Mouse (Mus musculus) midbrain, postnatal 0 days (tissue): ENCODE data around the gene Pde10a. TPM values are rescaled to one million over a fixed set of nuclear protein-coding genes. Genes with fewer than 3 reads are reported as not detected.

Experiments used
- ATAC-seq: fragments of 200-750 bp; cut with Nextera tagmentation; 2 replicates; pipeline ENCODE4 v1.8.0; 2017; ENCODE audit warnings: moderate number of reproducible peaks, mild to moderate bottlenecking, moderate TSS enrichment, moderate library complexity; ENCODE audit not compliant: low FRiP score
- DNase-seq: peaks from one replicate; pipeline ENCODE4 v3.0.0-alpha.2; 2015; ENCODE audit warnings: low spot score
- H3K27ac ChIP-seq: fragments of 300-500 bp; sonication (generic); 2 replicates; pipeline ENCODE4 v1.5.1; 2014; ENCODE audit warnings: low read depth, mild to moderate bottlenecking, low read length, mixed read lengths
- H3K27me3 ChIP-seq: fragments of 300-500 bp; sonication (generic); 2 replicates; pipeline ENCODE4 v1.6.1; 2014; ENCODE audit warnings: low read length, control low read depth, mixed read lengths; ENCODE audit not compliant: insufficient read depth
- H3K36me3 ChIP-seq: fragments of 300-500 bp; sonication (generic); 2 replicates; pipeline ENCODE4 v1.6.1; 2014; ENCODE audit warnings: low read length, control low read depth, mixed read lengths; ENCODE audit not compliant: insufficient read depth
- H3K4me1 ChIP-seq: fragments of 300-500 bp; sonication (generic); 2 replicates; pipeline ENCODE4 v1.6.1; 2014; ENCODE audit warnings: mild to moderate bottlenecking, control low read depth, antibody characterized with exemption, low read length, mixed read lengths; ENCODE audit not compliant: insufficient read depth
- H3K4me2 ChIP-seq: fragments of 300-500 bp; sonication (generic); 2 replicates; pipeline ENCODE4 v1.6.1; 2014; ENCODE audit warnings: low read depth, mild to moderate bottlenecking, low read length, mixed read lengths; ENCODE audit not compliant: poor library complexity, severe bottlenecking
- H3K4me3 ChIP-seq: fragments of 300-500 bp; sonication (generic); 2 replicates; pipeline ENCODE4 v1.5.1; 2014; ENCODE audit warnings: low read depth, mild to moderate bottlenecking, low read length, moderate library complexity
- H3K9ac ChIP-seq: fragments of 300-500 bp; sonication (generic); replicated peaks from 2 replicates; pipeline ENCODE4 v1.6.1; 2014; ENCODE audit warnings: mild to moderate bottlenecking, low read length, moderate library complexity, mixed read lengths; ENCODE audit not compliant: poor library complexity, severe bottlenecking
- H3K9me3 ChIP-seq: fragments of 300-500 bp; sonication (generic); 2 replicates; pipeline ENCODE4 v1.6.1; 2016; ENCODE audit warnings: low read length, control low read depth
- CTCF ChIP-seq: IDR thresholded peaks from 2 replicates; pipeline ENCODE4 v1.5.1; 2016; ENCODE audit warnings: antibody characterized with exemption, mild to moderate bottlenecking
- WGBS: fragments of 180-500 bp; shearing (Covaris S2); extraction: QIAGEN DNeasy Blood & Tissue Kit; methylation state at CpG from one replicate; pipeline ENCODE4 v1.1.7; 2014; 5-methylcytosine and 5-hydroxymethylcytosine counted together
- polyA plus RNA-seq: library from polyadenylated mRNA; unstranded; fragments of >200 nt; fragmentation: Nextera tagmentation; extraction: Ambion mirVana; gene quantifications from 2 replicates; pipeline ENCODE4 v1.2.1, GENCODE M21; 2015
- total RNA-seq: library from RNA; depleted of rRNA; stranded (reverse); fragments of >200 nt; gene quantifications from 2 replicates; pipeline ENCODE4 v1.2.3, GENCODE M21; 2014

The Pde10a gene
- total and polyA plus RNA-seq, 2 experiments from 2014 or later: 8.6 to 40.3 TPM

- no peaks in the 10 kb centered on the region for H3K27me3 ChIP-seq
- no peak overlapping the region for H3K4me2 ChIP-seq
- no peaks in the 10 kb centered on the region for H3K4me1 ChIP-seq
- DNase-seq: no peak
- ATAC-seq: no peak
- no peaks in the 10 kb centered on the region for H3K36me3 ChIP-seq
- no peak overlapping the region for H3K27ac ChIP-seq
- H3K9me3 ChIP-seq: no peaks in the 10 kb centered on the region
- TF ChIP-seq CTCF: no peak
- no peak overlapping the region for H3K4me3 ChIP-seq
- no peak overlapping the region for H3K9ac ChIP-seq
Measured at GRCm38 (mm10) chr17:8485146-8485545, 40.0 kb upstream of the Pde10a start.

GRCm38 (mm10) chr17:8487824-8488223, 37.3 kb upstream of the Pde10a start:
- H3K36me3 ChIP-seq: no peaks in the 10 kb centered on the region
- ATAC-seq: no peak
- WGBS: 55% methylated on average over 12 of the region's 12 CpGs
- peak; percentile 36 for DNase-seq
- H3K4me2 ChIP-seq: no peak overlapping the region
- H3K9ac ChIP-seq: no peak overlapping the region
- H3K4me3 ChIP-seq: no peak overlapping the region
- H3K27me3 ChIP-seq: no peaks in the 10 kb centered on the region
- no peak overlapping the region for H3K27ac ChIP-seq
- no peaks in the 10 kb centered on the region for H3K4me1 ChIP-seq
- TF ChIP-seq CTCF: no peak
- H3K9me3 ChIP-seq: no peaks in the 10 kb centered on the region

- TF ChIP-seq CTCF: no peak
Measured at GRCm38 (mm10) chr17:8490971-8491370, 34.2 kb upstream of the Pde10a start.

GRCm38 (mm10) chr17:8493461-8493860, 31.7 kb upstream of the Pde10a start:
- Histone ChIP-seq H3K27me3 (no peaks in the 10 kb centered on the region), H3K36me3 (no peaks in the 10 kb centered on the region), H3K27ac (no peak overlapping the region), H3K9ac (no peak overlapping the region), H3K4me1 (no peaks in the 10 kb centered on the region), H3K9me3 (no peaks in the 10 kb centered on the region), H3K4me2 (no peak overlapping the region), H3K4me3 (no peak overlapping the region)
- TF ChIP-seq CTCF: no peak
- ATAC-seq (no peak), DNase-seq (no peak)
- WGBS: 83% methylated on average over 4 of the region's 4 CpGs

More at GRCm38 (mm10) chr17:8490971-8491370, 34.2 kb upstream of the Pde10a start:
- H3K27ac ChIP-seq: no peak overlapping the region
- 87% methylated on average over 5 of the region's 5 CpGs for WGBS
- no peak overlapping the region for H3K4me3 ChIP-seq
- no peaks in the 10 kb centered on the region for H3K36me3 ChIP-seq
- DNase-seq (no peak), ATAC-seq (no peak)
- H3K4me2 ChIP-seq: no peak overlapping the region
- H3K9ac ChIP-seq: no peak overlapping the region
- H3K9me3 ChIP-seq: no peaks in the 10 kb centered on the region
- H3K27me3 ChIP-seq: no peaks in the 10 kb centered on the region
- no peaks in the 10 kb centered on the region for H3K4me1 ChIP-seq

GRCm38 (mm10) chr17:8498151-8498550, 27.0 kb upstream of the Pde10a start:
- TF ChIP-seq CTCF: no peak
- WGBS: 89% methylated on average over 1 of the region's 1 CpGs
- H3K27ac ChIP-seq: no peak overlapping the region

GRCm38 (mm10) chr17:8498655-8499054, 26.5 kb upstream of the Pde10a start:
- Histone ChIP-seq H3K4me1 (no peaks in the 10 kb centered on the region), H3K27me3 (no peaks in the 10 kb centered on the region), H3K27ac (no peak overlapping the region), H3K36me3 (no peaks in the 10 kb centered on the region), H3K9ac (no peak overlapping the region), H3K9me3 (no peaks in the 10 kb centered on the region), H3K4me2 (no peak overlapping the region), H3K4me3 (no peak overlapping the region)
- WGBS: 59% methylated on average over 5 of the region's 5 CpGs
- DNase-seq (no peak), ATAC-seq (no peak)
- TF ChIP-seq CTCF: no peak

More at GRCm38 (mm10) chr17:8498151-8498550, 27.0 kb upstream of the Pde10a start:
- no peaks in the 10 kb centered on the region for H3K36me3 ChIP-seq
- DNase-seq: no peak
- no peak overlapping the region for H3K4me3 ChIP-seq
- no peak overlapping the region for H3K9ac ChIP-seq
- no peaks in the 10 kb centered on the region for H3K27me3 ChIP-seq
- no peak overlapping the region for H3K4me2 ChIP-seq
- no peak for ATAC-seq
- H3K9me3 ChIP-seq: no peaks in the 10 kb centered on the region
- H3K4me1 ChIP-seq: no peaks in the 10 kb centered on the region
